Mouse (Mus musculus) embryo, embryonic 11 days (tissue): ENCODE measurements around the gene Mlph.
A peak's percentile ranks its signal among the peaks of the same experiment; 100 is the strongest.

Experiments used
- DNase-seq: peaks from one replicate; pipeline ENCODE4 v3.0.0-alpha.2; 2015

Mlph gene

GRCm38 (mm10) chr1:90914948-90915569, at the start of gene Mlph:
Mlph (plus strand) TSS chr1:90915085.
- DNase-seq, result peak; percentile 24

GRCm38 (mm10) chr1:90866734-90867133, 48.2 kb upstream of the Mlph start:
- DNase-seq, result no peak

GRCm38 (mm10) chr1:90870581-90870980, 44.3 kb upstream of the Mlph start:
- DNase-seq, result no peak

- DNase-seq, result no peak
These were observed 39.5 kb upstream of the Mlph start for GRCm38 (mm10) chr1:90875371-90875770.

- no peak for DNase-seq
These were observed 38.9 kb upstream of the Mlph start for GRCm38 (mm10) chr1:90875961-90876360.

- no peak for DNase-seq
These were observed 38.2 kb upstream of the Mlph start for GRCm38 (mm10) chr1:90876486-90877270.

GRCm38 (mm10) chr1:90885771-90886460, 29.0 kb upstream of the Mlph start:
- peak; percentile 72 for DNase-seq

GRCm38 (mm10) chr1:90894521-90894920, 20.4 kb upstream of the Mlph start:
- no peak for DNase-seq

- no peak for DNase-seq
These were observed 19.9 kb upstream of the Mlph start for GRCm38 (mm10) chr1:90895004-90895403.

GRCm38 (mm10) chr1:90896281-90896680, 18.6 kb upstream of the Mlph start:
- no peak for DNase-seq

- DNase-seq, result peak; percentile 63
These were observed 18.0 kb upstream of the Mlph start for GRCm38 (mm10) chr1:90896741-90897361.

GRCm38 (mm10) chr1:90898012-90898411, 16.9 kb upstream of the Mlph start:
- DNase-seq, result no peak

GRCm38 (mm10) chr1:90899816-90900215, 15.1 kb upstream of the Mlph start:
- DNase-seq, result no peak

GRCm38 (mm10) chr1:90900406-90900805, 14.5 kb upstream of the Mlph start:
- DNase-seq, result no peak

- DNase-seq, result no peak
These were observed 13.6 kb upstream of the Mlph start for GRCm38 (mm10) chr1:90901246-90901645.

- DNase-seq, result no peak
These were observed 13.1 kb upstream of the Mlph start for GRCm38 (mm10) chr1:90901681-90902208.

GRCm38 (mm10) chr1:90902751-90903150, 12.1 kb upstream of the Mlph start:
- DNase-seq, result no peak

- no peak for DNase-seq
These were observed 11.5 kb upstream of the Mlph start for GRCm38 (mm10) chr1:90903211-90903945.

GRCm38 (mm10) chr1:90903971-90904458, 10.9 kb upstream of the Mlph start:
- no peak for DNase-seq

- DNase-seq, result no peak
These were observed 10.0 kb upstream of the Mlph start for GRCm38 (mm10) chr1:90904729-90905404.

GRCm38 (mm10) chr1:90906357-90906756, 8.5 kb upstream of the Mlph start:
- peak; percentile 70 for DNase-seq

- DNase-seq, result no peak
These were observed 5.7 kb upstream of the Mlph start for GRCm38 (mm10) chr1:90909161-90909560.
